Mouse (Mus musculus): ENCODE measurements around the gene Zcchc14. TPM values are rescaled to one million over a fixed set of nuclear protein-coding genes. Genes with fewer than 3 reads are reported as not detected.

The Zcchc14 gene
- polyA plus RNA-seq, 1 experiment from 2014 or later = 14.4 TPM

DNA sequence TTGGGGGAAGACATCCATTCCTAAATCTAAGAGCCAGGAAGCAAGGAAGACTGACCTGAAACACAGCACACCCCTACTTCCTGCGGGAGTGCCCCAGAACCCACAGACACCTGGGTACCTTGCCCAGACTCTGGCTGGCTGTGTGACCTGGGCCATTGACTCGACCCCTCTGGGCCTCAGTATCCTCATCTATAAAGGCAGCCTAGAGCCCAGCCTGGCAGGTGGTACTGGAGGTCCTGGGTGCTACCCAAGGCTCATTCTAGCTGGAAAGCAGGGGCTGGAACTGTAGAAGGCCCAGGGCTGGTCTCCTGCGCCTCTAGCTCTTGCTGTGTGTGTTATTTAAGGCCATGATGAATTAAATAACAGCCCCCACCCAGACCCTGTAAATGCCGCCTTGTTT lies 1.4 kb upstream of the Zcchc14 start:
- H3K4me3 ChIP-seq (ENCODE audit: low read length) = peak overlapping the region; percentile 74; the same call in 1 of the 2 replicates
- H3K9ac ChIP-seq (ENCODE audit: low read length) = peak overlapping the region; percentile 86
- no peaks in the 10 kb centered on the region for H3K27me3 ChIP-seq (ENCODE audit: control insufficient read depth, insufficient read depth, low read depth, low read length)
- no peaks in the 10 kb centered on the region for H3K36me3 ChIP-seq (ENCODE audit: control insufficient read depth, insufficient read depth, low read length)
- peaks cover 31% of the 10 kb centered on the region for H3K4me1 ChIP-seq (replicated peaks; ENCODE audit: control insufficient read depth, insufficient read depth, low read length)
- peak overlapping the region; percentile 85 for H3K4me2 ChIP-seq (ENCODE audit: low read depth, low read length)
- WGBS = 82% methylated on average over 4 of the region's 4 CpGs
- H3K9me3 ChIP-seq (ENCODE audit: control insufficient read depth, low read length) = no peaks in the 10 kb centered on the region
- no peak for ATAC-seq (ENCODE audit: low read depth)
- H3K27ac ChIP-seq (ENCODE audit: low read length) = no peak overlapping the region

DNA sequence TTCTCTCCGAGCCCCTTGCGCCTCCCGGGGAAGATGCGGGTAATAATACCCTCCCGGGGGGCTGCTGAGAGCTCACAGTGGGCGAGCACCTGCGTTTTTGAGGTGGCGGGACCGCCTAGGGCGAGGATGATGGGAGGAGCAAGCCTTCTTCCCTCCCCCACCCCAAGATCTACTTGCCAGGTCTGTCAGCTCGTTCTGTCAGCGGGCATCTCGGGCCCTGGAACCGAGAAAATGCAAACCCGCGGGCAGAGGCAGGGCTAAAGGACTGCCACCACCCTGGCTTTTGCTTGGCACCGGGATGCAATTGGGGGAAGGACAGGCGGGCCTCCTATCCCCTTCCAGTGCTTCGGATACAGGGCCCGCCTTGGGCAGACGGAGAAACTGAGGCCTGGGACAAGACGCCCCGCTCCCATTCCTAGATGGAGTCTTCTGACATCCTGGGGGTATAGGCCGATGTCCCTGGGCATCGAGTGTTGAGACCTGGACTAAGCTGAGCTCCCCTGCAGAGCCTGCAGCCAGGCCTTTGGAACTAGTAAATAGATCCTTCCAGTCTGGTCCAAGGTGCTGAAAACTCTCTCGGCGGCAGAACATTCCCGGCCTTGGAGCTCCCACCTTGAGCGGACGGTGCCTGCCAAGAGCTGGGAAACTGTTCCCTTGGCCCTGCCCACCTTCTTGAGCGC lies 779 bp upstream of the Zcchc14 start:
- WGBS = 1% methylated on average over 31 of the region's 31 CpGs
- Histone ChIP-seq H3K36me3 (ENCODE audit: control insufficient read depth, insufficient read depth, low read length) (no peaks in the 10 kb centered on the region), H3K4me1 (replicated peaks; ENCODE audit: control insufficient read depth, insufficient read depth, low read length) (peaks cover 37% of the 10 kb centered on the region), H3K27me3 (ENCODE audit: control insufficient read depth, insufficient read depth, low read depth, low read length) (no peaks in the 10 kb centered on the region), H3K4me3 (ENCODE audit: low read length) (peak overlapping the region; percentile 74), H3K9ac (ENCODE audit: low read length) (peak overlapping the region; percentile 86), H3K4me2 (ENCODE audit: low read depth, low read length) (peak overlapping the region; percentile 85), H3K9me3 (ENCODE audit: control insufficient read depth, low read length) (no peaks in the 10 kb centered on the region), H3K27ac (ENCODE audit: low read length) (peak overlapping the region; percentile 94)
- ATAC-seq (ENCODE audit: low read depth) = peak; percentile 15; the same call in 1 of the 2 replicates

DNA sequence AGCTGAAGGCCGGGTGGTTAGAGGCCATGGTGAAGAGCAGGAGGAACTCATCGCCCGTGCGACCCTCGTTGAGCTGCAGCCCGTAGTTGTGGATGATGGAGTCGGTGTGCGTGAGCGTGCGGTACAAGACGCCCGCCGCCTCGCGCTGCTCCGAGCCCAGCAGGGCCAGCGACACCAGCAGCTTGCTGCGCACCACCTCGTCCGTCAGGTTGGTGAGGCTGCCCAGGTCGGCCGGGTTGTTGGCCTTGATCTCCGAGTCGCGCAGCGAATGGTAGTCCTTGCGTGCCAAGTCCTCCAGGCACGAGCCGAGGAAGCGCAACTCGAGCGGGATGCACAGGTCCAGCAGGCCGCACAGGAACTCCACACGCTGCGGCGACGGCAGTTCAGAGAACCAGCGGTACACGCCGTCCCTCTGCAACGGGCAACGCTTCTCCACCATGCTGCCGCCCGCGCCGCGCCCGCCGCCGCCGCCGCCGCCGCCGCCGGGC lies 783 bp downstream of the Zcchc14 start:
- no peak for ATAC-seq (ENCODE audit: low read depth)
- Histone ChIP-seq H3K27ac (ENCODE audit: low read length) (peak overlapping the region; percentile 30; the same call in 1 of the 2 replicates), H3K9me3 (ENCODE audit: control insufficient read depth, low read length) (no peaks in the 10 kb centered on the region), H3K9ac (ENCODE audit: low read length) (peak overlapping the region; percentile 78), H3K4me2 (ENCODE audit: low read depth, low read length) (peak overlapping the region; percentile 96), H3K36me3 (ENCODE audit: control insufficient read depth, insufficient read depth, low read length) (no peaks in the 10 kb centered on the region), H3K4me1 (replicated peaks; ENCODE audit: control insufficient read depth, insufficient read depth, low read length) (peaks cover 42% of the 10 kb centered on the region), H3K4me3 (ENCODE audit: low read length) (peak overlapping the region; percentile 80), H3K27me3 (ENCODE audit: control insufficient read depth, insufficient read depth, low read depth, low read length) (no peaks in the 10 kb centered on the region)
- WGBS = under 1% methylated on average over 43 of the region's 56 CpGs

DNA sequence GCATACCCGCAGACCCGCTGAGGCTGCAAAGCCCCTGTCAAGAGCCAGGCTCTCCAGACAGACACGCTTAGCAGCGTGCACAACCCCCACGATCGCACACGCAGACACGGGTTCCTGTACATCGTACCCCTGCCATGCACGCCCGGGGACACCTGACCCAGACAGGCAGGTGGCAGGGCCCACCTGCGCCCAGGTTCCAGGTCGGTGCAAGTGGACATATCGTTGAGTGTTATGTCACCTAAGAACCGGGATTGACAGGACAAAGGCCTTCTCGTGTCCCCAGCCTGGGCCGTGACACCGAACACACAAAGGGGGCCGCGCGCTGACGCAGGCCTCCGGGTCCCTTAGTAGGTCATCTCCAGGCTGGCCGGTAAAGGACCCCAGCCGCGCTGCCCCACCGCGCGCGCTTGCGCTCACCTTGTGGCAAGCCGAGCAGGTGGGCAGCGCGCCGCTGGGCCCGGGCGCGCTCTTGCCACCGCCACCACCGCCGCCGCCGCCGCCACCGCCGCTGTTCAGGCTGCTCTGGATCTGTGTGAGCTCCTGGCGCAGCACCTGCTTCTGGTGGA lies 1.3 kb downstream of the Zcchc14 start:
- H3K4me1 ChIP-seq (replicated peaks; ENCODE audit: control insufficient read depth, insufficient read depth, low read length) = peaks cover 39% of the 10 kb centered on the region

DNA sequence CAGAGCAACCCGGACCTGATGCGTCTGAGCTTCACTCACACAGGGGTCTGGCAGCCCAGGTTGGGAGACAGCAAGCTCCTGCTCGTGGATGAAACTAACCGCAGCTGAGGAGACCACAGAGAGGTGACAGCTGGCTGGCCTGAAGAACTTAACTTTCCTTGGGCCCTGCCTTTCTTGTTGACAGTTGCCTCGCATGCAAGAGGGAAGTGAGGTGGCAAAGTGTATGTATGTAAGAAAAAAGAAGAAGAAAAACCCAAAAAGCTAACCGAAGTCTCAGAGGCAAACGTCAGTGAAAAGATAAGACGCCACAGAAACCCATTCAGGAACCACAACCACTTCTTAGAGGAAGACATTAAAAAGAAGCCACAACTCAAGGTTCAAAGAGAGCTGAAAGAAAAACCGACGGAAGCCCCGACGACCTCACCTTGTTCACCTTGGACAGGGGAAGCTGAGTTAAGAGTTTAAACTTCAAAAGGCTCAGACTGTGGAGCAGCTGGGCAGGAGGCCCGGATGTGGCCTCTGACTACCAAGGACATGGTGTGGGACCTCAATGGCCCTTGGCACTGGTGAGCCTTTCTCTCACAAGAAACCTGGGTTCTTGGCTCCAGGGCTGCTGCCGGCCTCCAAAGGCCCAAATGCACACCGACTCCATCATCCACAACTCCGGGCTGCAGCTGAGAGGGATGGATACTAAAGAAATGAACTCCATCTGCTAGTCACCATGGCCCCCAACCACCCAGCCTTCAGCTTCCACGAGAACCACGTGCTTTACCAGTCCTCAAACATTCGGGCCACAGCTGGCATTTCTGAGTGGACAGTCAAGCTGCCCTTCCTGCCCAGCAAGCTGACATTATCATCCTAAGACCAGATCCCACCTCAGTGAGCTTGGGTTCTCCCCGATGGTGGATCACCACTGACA lies 2.1 kb downstream of the Zcchc14 start:
- Histone ChIP-seq H3K9ac (ENCODE audit: low read length) (peak overlapping the region; percentile 78), H3K27me3 (ENCODE audit: control insufficient read depth, insufficient read depth, low read depth, low read length) (no peaks in the 10 kb centered on the region), H3K4me1 (replicated peaks; ENCODE audit: control insufficient read depth, insufficient read depth, low read length) (peaks cover 39% of the 10 kb centered on the region), H3K27ac (ENCODE audit: low read length) (no peak overlapping the region), H3K36me3 (ENCODE audit: control insufficient read depth, insufficient read depth, low read length) (no peaks in the 10 kb centered on the region), H3K9me3 (ENCODE audit: control insufficient read depth, low read length) (no peaks in the 10 kb centered on the region), H3K4me3 (ENCODE audit: low read length) (peak overlapping the region; percentile 80), H3K4me2 (ENCODE audit: low read depth, low read length) (peak overlapping the region; percentile 96)
- no peak for ATAC-seq (ENCODE audit: low read depth)
- 47% methylated on average over 20 of the region's 20 CpGs for WGBS

More for the DNA sequence above, 1.3 kb downstream of the Zcchc14 start:
- Histone ChIP-seq H3K9ac (ENCODE audit: low read length) (peak overlapping the region; percentile 78), H3K27me3 (ENCODE audit: control insufficient read depth, insufficient read depth, low read depth, low read length) (no peaks in the 10 kb centered on the region), H3K4me3 (ENCODE audit: low read length) (peak overlapping the region; percentile 80), H3K36me3 (ENCODE audit: control insufficient read depth, insufficient read depth, low read length) (no peaks in the 10 kb centered on the region), H3K27ac (ENCODE audit: low read length) (peak overlapping the region; percentile 30; the same call in 1 of the 2 replicates), H3K4me2 (ENCODE audit: low read depth, low read length) (peak overlapping the region; percentile 96), H3K9me3 (ENCODE audit: control insufficient read depth, low read length) (no peaks in the 10 kb centered on the region)
- no peak for ATAC-seq (ENCODE audit: low read depth)
- 7% methylated on average over 42 of the region's 47 CpGs for WGBS

DNA sequence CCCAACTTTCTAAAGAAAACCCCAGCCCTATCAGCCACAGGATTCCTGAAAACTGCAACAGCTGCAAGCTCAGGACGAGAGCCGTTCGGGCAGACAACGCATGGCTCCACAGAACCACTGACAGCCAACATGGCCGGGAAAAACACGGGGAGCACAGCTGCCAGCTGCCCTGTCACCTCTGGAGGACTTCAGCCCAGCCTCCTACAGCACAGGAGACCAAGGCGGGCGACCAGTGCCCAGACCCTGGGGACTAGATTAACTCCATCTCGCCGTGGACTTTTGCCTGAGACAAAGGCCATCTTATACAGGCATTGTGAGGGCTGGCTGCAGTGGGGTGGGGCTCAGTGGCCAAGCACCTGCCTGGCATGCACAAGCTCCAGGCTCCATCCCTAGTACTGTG lies 2.8 kb downstream of the Zcchc14 start:
- no peaks in the 10 kb centered on the region for H3K9me3 ChIP-seq (ENCODE audit: control insufficient read depth, low read length)

DNA sequence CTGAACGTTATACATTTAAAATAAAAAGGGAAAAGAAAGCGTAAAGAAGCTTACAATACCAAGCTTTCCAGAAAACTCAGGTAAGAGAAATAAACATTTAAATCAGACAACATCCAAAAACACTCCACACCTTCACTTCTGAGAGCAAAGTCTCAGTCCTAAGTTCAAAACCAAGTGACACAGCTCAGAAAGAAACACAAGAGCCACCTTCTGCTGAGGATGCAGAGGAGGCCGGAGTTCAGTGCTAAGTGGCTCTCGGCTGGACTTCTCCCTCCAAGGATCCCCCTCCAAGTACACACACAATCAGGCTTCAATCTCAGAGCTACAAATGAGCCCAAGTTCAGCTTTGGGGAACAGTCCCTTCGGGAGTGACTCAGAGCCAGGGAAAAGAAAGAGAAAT lies 3.3 kb downstream of the Zcchc14 start:
- Histone ChIP-seq H3K4me3 (ENCODE audit: low read length) (no peak overlapping the region), H3K9ac (ENCODE audit: low read length) (no peak overlapping the region), H3K9me3 (ENCODE audit: control insufficient read depth, low read length) (no peaks in the 10 kb centered on the region), H3K36me3 (ENCODE audit: control insufficient read depth, insufficient read depth, low read length) (no peaks in the 10 kb centered on the region), H3K27me3 (ENCODE audit: control insufficient read depth, insufficient read depth, low read depth, low read length) (no peaks in the 10 kb centered on the region), H3K27ac (ENCODE audit: low read length) (no peak overlapping the region), H3K4me2 (ENCODE audit: low read depth, low read length) (peak overlapping the region; percentile 96), H3K4me1 (replicated peaks; ENCODE audit: control insufficient read depth, insufficient read depth, low read length) (peaks cover 39% of the 10 kb centered on the region)
- 65% methylated on average over 5 of the region's 5 CpGs for WGBS
- no peak for ATAC-seq (ENCODE audit: low read depth)

More for the DNA sequence above, 2.8 kb downstream of the Zcchc14 start:
- 53% methylated on average over 10 of the region's 10 CpGs for WGBS
- H3K36me3 ChIP-seq (ENCODE audit: control insufficient read depth, insufficient read depth, low read length) = no peaks in the 10 kb centered on the region
- no peaks in the 10 kb centered on the region for H3K27me3 ChIP-seq (ENCODE audit: control insufficient read depth, insufficient read depth, low read depth, low read length)
- H3K4me2 ChIP-seq (ENCODE audit: low read depth, low read length) = peak overlapping the region; percentile 96
- no peak overlapping the region for H3K27ac ChIP-seq (ENCODE audit: low read length)
- peak overlapping the region; percentile 50; the same call in 1 of the 2 replicates for H3K9ac ChIP-seq (ENCODE audit: low read length)
- H3K4me1 ChIP-seq (replicated peaks; ENCODE audit: control insufficient read depth, insufficient read depth, low read length) = peaks cover 39% of the 10 kb centered on the region
- H3K4me3 ChIP-seq (ENCODE audit: low read length) = peak overlapping the region; percentile 80
- no peak for ATAC-seq (ENCODE audit: low read depth)

DNA sequence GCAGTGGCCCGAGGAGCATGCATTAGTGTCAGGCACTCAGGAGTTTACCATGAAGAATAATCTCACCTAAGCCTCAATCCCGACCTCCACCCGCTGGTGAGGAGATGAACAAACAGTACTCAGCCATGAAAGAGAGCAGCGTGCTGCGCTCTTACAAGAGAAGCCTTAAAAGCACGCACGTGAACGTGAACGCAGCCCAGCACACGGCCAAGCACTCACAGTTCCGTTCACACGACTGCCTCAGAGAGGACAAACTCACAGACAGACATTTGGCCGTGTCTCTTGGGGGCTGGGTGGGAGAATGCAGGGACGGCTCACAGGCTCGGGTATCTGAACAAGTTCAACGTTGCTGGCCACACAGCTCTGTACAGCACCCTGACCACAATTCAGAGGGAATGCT lies 4.2 kb downstream of the Zcchc14 start:
- peaks cover 33% of the 10 kb centered on the region for H3K4me1 ChIP-seq (replicated peaks; ENCODE audit: control insufficient read depth, insufficient read depth, low read length)

More for the DNA sequence above, 4.2 kb downstream of the Zcchc14 start:
- H3K27me3 ChIP-seq (ENCODE audit: control insufficient read depth, insufficient read depth, low read depth, low read length) = no peaks in the 10 kb centered on the region
- no peak for ATAC-seq (ENCODE audit: low read depth)
- no peaks in the 10 kb centered on the region for H3K9me3 ChIP-seq (ENCODE audit: control insufficient read depth, low read length)
- WGBS = 53% methylated on average over 16 of the region's 16 CpGs
- H3K9ac ChIP-seq (ENCODE audit: low read length) = peak overlapping the region; percentile 9; the same call in 1 of the 2 replicates
- H3K4me2 ChIP-seq (ENCODE audit: low read depth, low read length) = peak overlapping the region; percentile 10; the same call in 1 of the 2 replicates
- no peak overlapping the region for H3K27ac ChIP-seq (ENCODE audit: low read length)
- H3K4me3 ChIP-seq (ENCODE audit: low read length) = no peak overlapping the region
- H3K36me3 ChIP-seq (ENCODE audit: control insufficient read depth, insufficient read depth, low read length) = no peaks in the 10 kb centered on the region
